Mouse (Mus musculus): ENCODE results near the gene Fggy.

Fggy gene

DNA sequence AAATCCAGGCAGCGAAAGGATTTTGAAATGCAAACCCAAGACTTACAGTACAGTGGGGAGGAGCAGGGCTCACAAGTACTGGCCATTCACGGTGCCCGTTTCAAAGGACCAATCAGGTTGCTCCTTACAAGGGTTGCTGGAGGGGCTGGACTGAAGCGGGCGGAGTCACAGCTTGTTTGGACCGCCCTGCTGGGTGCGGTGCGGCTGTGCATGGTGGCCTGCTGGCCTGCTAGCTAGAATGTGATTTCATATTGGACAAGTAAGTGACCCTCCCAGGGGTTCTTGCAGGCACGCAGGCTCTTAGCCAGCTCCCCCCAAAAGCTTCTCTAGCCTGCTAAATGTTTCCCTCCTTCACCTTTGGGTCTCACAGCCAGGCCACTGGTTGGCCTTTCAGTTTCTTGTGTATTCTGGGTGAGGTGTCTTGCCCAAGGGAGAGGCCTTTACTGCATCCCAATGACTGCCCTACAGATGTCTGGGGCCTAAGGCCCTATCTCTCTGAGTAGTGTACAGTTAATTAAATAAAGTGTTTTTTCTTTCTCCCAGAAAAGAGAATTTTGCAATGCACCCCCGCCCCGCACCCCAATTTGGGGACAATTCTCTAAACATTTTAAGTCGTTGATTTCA is at the start of gene Fggy:
TSS of gene Fggy (plus strand) at position 175 of the 624 bp plus-strand sequence.
- CTCF ChIA-PET, result interaction anchor here (0.9 kb wide), 1 partner anchor 10 kb away, joined by 5 read pairs; no protein-coding TSS in a partner anchor

DNA sequence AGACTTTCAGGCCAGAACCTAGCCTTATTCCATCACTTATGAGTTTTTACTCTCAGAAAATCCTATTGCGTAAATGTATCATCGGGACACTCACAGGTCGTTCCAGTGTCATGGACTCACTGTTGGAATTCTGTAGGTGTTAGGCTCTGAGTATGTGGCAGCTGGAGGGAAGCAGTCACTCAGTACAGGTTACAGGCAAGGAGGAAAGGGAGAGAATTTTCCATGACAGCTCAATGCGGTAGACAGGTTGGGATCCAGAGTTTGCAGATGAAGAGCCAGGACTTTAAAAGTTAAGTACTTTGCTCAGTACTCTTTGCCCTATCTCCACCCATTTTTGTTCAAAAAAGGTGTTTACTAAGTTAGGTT is 49.4 kb upstream of the Fggy start:
- CTCF ChIA-PET, result interaction anchor here (0.6 kb wide), 1 partner anchor 13 kb away, joined by 3 read pairs; no protein-coding TSS in a partner anchor

DNA sequence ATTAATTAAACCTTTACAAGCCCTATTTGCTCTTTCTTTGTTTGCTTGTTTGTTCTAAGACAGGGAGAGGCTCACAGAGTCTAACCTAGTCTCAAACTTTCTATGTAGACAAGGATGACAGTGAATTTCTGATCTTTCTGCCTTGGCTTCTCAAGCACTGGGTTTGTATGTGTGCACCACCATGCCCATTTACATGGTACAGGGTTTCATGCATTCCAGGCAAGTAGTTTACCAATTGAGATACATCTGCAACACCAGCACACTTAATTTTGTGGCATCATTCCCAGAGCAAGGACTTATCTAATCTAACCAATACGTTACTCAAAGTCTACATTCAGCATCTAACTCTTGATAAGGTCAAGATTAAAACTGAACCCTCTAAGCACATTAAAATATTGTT is 38.9 kb upstream of the Fggy start:
- CTCF ChIA-PET, result no interaction called here

DNA sequence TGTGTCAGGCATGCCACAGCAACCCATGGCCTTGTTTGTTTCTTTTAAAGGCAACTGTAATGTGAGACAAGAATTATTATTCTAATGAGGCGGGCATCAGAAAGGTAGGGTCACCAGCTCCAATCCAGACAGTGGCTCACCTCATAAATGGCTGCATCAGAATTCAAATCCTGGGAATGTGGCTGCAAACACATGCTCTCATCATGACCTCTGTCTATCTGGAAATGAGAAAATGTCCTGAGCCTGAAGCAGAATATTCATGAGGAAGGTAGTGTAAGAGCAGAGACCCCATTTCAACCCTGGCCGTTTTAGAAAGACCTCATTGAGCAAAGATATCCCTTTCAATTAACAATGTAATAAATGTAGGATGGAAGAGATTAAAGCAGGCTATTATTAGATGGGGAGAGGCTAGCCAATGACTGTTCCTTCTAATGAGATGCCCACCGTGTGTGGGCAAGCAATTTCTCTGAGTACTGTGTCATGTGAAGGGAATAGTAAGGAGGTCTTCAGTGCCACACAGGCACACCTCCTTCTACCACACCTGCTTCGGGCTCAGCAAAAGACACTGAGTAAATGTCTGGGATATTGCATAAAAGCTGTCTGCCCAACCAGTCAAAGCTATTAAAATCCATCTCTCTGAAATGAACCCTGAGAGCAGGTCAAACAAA is 37.2 kb upstream of the Fggy start:
- CTCF ChIA-PET, result no interaction called here

DNA sequence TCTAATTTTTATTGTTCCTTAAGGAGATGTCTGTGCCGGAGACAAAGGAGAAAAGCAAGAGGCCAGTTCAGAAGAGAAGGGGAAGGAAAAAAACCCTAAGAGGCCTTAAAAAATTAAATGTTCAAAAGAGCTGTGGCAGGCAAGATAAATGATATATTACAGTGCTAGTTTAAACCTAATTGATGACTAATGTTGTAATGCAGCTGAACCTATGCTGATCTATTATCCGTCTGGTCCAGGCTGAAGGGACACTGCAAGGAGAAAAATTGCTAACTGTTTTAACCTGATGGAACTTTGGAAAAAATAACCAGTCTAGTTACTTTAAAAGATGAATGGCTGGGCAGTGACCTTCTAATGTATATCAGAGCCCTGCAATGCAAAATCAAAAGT is 36.7 kb upstream of the Fggy start:
- CTCF ChIA-PET, result no interaction called here

DNA sequence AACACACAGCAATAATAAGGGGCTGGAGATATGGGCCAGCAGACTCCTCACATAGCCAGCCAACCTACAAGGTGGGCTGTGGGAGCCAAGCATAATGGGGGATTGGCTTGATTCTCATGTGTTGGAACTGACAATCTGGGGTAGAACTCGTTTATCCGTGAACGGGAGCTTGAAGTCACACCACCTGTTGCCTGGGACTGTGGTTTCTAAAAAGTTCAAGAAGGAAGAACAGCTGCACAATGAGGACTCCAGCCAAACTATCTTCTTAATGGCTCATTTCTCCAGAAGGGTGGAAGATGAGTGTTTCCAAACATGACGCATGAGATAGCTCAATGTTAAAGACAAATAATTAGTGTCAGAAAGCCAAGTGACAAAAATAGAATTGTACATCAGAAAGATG is 30.7 kb upstream of the Fggy start:
- CTCF ChIA-PET, result no interaction called here

DNA sequence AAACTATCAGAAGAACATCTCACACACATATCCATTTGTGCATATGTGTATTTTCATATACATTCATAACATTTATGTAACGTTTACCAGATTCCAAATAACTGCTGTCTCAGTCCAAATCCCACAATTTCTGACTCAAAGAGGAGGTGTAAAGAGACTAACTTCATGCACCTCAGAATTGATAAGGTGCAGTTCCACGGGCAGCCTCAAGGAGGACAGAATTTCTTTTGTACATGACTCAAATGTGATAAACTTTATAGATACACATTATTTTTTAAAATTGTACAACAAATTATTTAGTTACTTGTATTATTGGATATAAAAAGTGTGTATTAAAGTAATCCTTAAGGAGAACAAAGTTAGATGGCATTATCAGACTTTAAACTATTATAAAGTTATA is 26.6 kb upstream of the Fggy start:
- CTCF ChIA-PET, result no interaction called here

DNA sequence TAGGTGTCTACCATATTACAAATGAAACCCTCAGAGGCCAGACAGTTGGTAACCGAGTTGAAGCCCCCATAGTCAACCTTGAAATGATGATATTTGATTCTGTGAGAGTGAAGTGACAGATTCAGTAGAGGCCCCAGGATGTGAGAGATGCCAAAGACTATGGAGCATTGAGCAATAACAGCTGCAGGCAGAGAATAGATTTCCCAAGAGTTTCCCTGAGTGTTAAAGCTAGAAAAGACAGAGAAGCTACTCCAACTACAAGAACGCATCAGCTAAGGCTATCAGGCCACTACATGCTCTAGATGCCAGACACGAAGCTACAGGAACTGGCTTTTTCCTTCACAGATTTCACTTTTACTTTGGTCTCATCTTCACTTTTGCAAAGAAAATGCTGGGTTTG is 23.4 kb upstream of the Fggy start:
- CTCF ChIA-PET, result no interaction called here

DNA sequence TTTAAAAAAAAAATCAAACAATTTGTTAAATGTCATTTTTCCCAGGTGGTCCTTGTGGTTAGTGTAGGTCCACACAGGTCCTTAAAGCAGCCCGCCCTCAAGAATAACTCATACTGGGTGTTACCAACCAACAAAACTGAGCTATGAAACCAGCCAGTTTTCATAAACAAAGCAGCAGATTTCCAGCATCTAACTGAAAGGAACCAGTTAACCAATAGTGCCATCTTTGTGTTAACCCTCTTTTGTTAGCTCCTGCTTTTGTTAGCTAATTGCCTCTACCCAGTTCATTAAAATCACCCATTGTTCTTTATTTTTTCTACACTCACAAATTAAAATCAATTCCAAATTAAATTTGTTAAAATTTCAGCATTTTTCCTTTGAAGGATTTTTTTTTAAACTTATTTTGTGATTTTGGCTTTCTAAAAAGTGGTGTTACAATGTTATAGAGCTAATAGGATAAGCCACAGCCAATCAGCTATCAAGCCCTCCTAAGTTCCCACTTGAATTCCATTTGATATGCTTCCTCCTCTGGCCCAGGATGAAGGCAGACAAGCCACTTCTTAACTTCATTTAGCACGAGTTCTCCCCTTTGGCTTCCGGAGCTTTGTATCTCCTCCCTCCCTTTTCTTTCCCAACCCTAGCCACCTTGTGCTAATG is 15.8 kb upstream of the Fggy start:
- CTCF ChIA-PET, result no interaction called here

DNA sequence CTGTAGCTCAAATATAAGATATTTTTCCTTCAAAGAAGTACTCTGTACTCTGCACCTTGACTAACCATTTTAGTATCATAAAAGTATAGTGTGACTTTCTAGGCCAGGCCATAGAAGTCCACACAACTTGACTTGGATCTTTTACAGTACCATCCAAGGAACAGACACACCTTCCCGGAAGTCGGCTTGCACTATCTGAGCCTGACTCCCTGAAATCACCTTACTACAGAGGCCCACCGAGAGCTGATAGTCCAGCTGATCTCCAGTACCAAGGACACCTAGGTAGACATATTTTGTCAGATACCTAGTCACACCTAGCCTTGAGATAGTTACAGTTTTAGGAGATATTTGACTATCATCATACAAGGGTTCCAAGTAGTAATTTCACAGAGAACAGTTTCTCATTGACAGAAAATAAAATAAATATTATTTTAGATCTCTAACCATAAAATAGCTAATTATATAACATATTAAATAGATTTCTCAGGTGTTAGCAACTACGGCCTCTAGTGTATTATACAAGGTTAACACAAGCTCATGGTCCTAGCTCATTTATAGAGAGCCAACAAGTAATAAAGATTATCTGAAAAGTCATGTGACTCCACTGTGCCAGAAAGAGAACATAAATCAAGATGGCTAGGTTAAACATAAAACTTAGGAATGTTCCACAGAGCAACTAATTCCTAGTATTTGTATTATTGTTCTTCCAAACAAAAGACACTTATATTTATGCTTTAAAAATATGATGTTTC is 15.1 kb upstream of the Fggy start:
- CTCF ChIA-PET, result no interaction called here

DNA sequence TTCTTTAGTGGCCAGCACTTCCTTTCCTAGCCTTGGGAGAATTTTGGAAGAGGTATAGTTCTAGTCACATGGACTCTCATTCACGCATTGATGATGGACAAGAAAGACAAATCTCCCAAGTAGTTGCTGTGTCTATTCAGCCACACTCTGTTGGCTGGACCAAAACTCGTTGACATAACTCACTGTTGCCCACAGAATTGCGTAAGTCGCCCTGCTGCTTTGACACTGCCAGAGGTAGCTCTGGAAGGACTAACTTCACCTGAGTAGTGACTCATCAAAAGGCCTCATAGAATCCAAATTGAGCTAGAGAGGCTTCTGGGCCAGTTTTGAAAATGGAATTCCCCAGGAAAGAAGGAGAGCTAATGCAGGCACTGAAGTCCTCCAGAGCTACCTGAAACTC is 13.8 kb upstream of the Fggy start:
- CTCF ChIA-PET, result no interaction called here

DNA sequence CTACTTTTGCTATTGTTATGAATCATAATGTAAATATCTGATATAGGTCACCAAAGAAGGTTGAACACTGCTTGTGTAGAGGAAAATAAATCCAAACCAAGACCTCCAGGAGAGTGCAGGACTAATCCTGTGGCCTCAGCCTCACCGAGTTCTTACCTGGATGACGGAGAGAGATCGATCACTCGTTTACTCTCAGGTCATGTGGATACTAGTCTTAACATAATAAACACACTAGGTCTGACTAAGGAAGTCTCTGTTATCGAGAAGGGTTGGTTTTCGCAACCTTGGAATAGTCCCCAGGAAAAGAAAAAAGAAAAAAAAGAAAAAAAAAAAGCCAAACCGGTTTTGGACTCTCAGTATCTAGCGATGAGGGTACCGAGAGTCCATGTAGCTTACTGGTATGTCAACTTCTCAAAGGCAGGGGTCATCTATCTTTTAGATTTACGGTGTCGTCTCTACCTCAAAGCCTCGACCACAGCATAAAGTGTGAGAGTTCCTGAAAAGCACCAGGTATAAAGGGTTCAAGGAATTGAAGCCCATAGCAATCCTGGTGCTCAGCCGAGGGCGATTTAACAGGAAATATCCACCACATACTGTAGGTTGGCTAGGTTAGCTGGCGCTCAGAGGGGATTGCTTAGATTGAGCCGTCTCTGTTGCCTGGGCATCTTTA is 509 bp upstream of the Fggy start:
- CTCF ChIA-PET, result interaction anchor here (0.9 kb wide), 1 partner anchor 10 kb away, joined by 5 read pairs; no protein-coding TSS in a partner anchor

DNA sequence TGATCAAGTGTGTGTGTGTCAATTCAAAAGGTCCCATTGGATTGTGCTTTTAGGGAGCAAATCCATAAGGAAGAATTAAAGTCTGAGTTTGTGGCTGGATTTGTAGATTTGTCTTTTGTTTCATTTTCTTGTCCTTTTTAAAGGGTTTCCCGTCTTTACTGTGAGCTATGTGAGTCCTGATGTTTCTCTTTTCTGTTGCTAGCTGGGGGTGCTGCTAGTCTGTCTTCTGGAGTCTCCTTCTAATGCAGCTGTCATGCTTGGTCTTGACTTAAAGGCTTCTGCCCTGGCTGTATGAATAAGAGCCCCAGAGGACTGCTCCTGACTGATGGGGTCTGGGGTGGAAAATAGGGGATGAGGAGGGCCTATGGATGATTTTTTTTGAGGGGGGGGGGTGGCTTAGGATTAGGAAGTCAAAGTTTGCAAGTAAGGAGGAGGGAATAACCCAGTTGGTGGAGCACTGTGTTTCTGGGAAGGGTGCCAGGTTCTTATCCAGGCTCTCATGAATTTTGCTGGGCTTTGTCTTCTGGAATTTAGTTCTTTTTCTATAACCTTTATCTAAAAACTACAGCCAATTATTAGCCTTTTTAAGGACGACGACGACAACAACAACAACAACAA is 1.1 kb downstream of the Fggy start:
- CTCF ChIA-PET, result no interaction called here

DNA sequence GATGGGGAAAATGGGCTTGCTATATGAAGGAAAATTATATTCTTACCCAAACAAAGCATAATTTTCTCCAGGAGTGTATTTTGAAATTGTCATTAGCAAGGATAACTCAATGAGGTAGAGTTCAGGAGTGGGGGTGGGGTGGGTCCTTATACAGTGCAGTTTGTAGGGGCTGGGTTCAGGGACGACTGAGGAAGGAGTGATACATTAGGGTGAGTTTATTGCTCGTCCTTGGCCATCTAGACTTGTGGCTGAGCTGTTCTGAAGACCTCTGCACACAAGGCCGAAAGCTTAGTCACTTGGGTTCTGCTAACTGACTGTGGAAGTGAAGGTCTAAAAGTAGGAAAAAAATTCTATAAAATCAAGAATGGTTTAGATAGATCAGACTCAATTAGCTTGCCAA is 14.3 kb downstream of the Fggy start:
- CTCF ChIA-PET, result no interaction called here

DNA sequence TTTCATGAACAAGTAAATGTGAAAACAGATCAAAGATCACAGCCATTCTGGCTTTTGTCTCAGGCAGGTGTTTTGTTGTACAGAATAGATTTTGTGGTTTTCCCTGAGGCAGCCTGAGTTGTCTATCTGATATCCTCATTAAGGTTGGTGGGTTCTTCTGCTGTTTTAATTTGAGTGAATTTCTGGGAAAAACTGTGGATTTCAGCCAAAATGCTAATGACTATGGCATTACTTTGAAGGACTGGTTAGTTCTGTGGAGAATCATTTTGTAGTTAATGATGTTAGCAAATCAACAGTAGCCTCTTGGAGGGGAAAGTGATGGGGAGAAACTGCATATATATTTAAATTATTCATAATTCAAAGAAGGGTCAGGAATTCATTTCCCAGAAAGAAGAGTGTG is 16.4 kb downstream of the Fggy start:
- CTCF ChIA-PET, result no interaction called here

DNA sequence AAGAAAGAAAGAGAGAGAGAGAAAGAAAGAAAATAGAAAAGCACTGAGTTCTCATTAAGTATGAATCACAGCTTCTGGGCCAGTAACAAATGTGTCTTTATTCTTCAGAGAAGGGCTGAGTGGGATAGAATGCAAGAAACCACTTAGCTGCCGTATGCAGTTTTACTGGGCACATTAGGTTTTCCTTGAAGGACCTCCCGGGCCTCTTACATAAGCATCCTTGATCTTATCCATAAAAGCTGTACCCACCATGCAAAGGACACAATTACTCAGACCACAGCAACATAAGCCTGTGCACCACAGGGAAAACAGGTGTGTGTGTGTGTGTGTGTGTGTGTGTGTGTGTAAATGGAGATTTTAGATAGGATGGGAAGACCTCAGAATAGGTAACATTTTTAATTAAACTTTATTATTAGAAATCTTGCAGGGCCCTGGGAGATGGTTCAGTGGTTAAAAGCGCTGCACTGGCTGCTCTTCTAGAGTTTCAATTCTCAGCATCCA is 18.2 kb downstream of the Fggy start:
- CTCF ChIA-PET, result no interaction called here

DNA sequence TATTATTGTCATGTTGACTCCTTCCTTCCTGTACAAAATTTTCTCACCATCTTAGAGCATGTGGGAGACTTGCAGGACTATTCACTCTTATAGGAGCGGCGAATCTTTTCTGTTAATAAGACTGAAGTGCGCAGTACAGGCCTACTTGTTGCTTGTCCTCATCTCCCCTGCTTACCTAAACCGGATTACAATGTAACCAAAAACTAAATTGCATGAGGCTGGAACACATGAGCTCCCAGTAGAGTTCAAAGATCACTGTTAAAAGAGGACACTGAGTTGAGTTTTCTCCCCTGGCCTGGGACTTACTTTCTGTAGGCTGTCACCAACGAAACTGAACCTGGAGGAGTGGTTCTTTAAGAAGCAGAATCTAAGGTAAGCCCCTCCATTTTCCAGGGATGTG is 21.9 kb downstream of the Fggy start:
- CTCF ChIA-PET, result no interaction called here

DNA sequence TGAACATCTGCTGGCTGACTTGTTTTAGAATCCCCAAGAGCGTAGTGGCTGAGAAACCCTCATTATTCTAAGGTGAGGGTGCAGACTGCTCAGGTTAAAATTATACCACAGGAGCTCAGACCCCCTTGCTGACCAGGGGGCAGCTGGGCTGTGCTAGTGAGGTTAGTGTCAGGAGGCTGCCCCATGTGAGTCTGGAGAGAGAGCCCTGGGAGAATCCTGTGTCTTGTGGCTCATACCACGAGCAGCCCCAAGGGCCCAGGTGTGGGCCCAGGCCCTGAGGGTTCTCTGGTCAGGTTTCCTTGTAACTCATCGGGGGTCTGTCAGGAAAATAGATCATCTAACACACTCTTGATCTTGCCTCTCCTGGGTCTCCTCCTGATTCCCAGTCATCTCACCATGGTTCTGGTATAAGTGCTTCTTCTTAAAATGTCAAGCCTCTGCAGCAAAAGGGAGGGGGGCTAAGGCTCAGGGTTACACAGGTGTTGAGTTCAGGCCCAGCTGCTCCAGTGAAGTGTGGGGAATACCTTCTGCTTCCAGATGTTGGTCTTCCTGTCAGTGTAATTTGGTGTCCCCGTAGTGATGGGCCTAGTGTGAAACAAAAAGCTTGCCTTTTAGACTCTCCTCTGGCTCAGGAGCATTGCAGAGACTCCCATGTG is 26.9 kb downstream of the Fggy start:
- CTCF ChIA-PET, result no interaction called here

DNA sequence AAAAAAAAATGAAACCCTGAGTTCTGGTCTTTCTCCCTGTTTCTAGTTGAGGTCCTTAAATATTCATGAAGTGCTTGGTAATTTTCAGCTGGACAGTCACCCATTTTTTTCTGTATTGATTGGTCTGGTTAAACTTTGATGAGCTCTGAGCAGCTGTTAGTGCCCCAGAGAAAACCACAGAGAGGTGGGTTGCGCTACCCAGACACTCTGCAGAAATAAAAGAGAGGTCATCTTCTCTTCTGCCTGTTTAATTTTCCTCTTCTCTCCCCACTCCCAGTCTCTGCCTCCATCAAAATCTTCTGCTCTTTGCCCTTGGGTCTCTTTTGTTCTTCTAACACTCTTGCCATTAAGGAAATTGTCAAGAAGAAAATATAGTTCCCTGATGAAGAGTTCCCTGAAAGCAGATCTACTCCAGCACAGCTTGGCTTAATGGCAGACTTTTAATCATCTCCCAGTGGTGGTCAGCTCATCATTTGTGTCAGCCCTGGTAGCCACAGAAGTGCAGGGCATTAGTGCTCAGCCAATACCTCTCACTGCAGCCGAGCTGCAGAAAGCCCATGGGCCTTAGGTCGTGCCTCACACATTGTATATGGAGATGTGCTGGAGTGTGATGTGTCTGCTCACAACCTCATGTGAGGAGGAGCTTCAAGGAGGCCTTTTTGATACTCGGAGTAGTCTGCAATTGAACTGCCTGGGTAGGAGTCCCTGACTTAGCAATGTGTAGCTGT is 29.1 kb downstream of the Fggy start:
- CTCF ChIA-PET, result no interaction called here

DNA sequence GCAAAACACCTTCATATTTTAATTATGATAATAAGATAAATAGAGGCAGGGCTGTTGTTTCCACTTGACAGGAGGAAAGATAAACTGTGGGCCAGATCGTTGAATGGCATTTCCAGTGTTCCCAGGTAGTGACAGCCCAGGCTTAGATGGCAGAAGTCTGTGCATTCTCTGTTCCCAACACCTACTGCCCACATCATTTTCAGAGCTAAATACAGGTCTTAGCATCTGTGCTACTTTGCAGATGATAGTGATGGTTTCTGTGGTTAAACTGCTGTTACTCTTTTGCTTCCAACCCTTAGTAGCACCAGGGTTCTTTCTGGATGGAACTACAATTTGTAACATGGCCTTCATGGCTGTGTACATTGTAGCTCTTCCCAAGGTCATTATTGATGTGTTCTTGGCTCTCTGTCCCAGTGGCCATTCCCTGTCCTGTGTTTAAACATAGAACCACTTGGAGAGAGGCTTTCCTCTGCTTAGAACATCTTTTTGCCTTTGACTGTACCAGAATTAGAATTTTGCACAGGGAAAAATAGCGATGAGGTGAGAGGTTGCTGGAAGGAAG is 31.5 kb downstream of the Fggy start:
- CTCF ChIA-PET, result no interaction called here

Data from spleen, embryonic (tissue).